Mouse (Mus musculus) small intestine, adult 10 weeks (tissue): Measurements from ENCODE around the gene Arl3. TPM values are rescaled to one million over a fixed set of nuclear protein-coding genes. Genes with fewer than 3 reads are reported as not detected.

Experiments used
- polyA plus RNA-seq: library from polyadenylated mRNA; stranded (reverse); fragments of 350-450 nt; fragmentation: Illumina TruSeq; extraction: RNeasy Lipid Tissue Mini Kit (QIAGEN cat#74804); gene quantifications from one replicate; pipeline ENCODE4 v1.2.3, GENCODE M21; 2014; ENCODE audit warnings: low replicate concordance

The Arl3 gene
- polyA plus RNA-seq = 16.4 TPM

GRCm38 (mm10) chr19:46572951-46573937 is at the start of gene Arl3, which contains the start of gene Sfxn2:
Gene Arl3 (minus strand): TSS chr19:46573198.
Gene Sfxn2 (plus strand): TSS chr19:46573365.

GRCm38 (mm10) chr19:46598720-46599252 is 25.8 kb upstream of the Arl3 start, which contains the start of gene Wbp1l:
Gene Wbp1l (plus strand): TSS chr19:46599084.

GRCm38 (mm10) chr19:46501401-46502068 is 71.5 kb downstream of the Arl3 start, which contains the start of gene Trim8:
Gene Trim8 (plus strand): TSS chr19:46501702.

Other genes with a start within 250 kb of the Arl3 start
- gene Psd, start 246.0 kb downstream of the Arl3 start, polyA plus RNA-seq = 0.37 TPM
- gene Fbxl15, start 245.0 kb downstream of the Arl3 start, polyA plus RNA-seq = not detected
- gene Cuedc2, start 234.5 kb downstream of the Arl3 start, polyA plus RNA-seq = not detected
- 0.19 TPM for gene Mfsd13a, start 232.1 kb downstream of the Arl3 start, polyA plus RNA-seq
- gene 2310034G01Rik, start 222.9 kb downstream of the Arl3 start, polyA plus RNA-seq = 1.2 TPM
- 41.6 TPM for gene Actr1a, start 177.4 kb downstream of the Arl3 start, polyA plus RNA-seq
- gene Sufu, start 176.3 kb downstream of the Arl3 start, polyA plus RNA-seq = 1.6 TPM
- gene Trim8, start 71.5 kb downstream of the Arl3 start, polyA plus RNA-seq = 2.9 TPM
- 4.2 TPM for gene Sfxn2, start 167 bp upstream of the Arl3 start, polyA plus RNA-seq
- gene Wbp1l, start 25.9 kb upstream of the Arl3 start, polyA plus RNA-seq = 3.0 TPM
- 0.67 TPM for gene Cyp17a1, start 100.0 kb upstream of the Arl3 start, polyA plus RNA-seq
- 17.2 TPM for gene Borcs7, start 116.7 kb upstream of the Arl3 start, polyA plus RNA-seq
- gene As3mt, start 134.3 kb upstream of the Arl3 start, polyA plus RNA-seq = 24.1 TPM
- 6.1 TPM for gene Cnnm2, start 188.4 kb upstream of the Arl3 start, polyA plus RNA-seq